Mouse (Mus musculus) cerebellum, adult 2 months (tissue): ENCODE results near the gene Zfp646.

Experiments
- CTCF ChIP-seq: fragments of 200-500 bp; IDR thresholded peaks from 2 replicates; pipeline ENCODE4 v1.5.1; 2011; ENCODE audit warnings: low read depth, mild to moderate bottlenecking, control low read depth, low read length, moderate library complexity, borderline replicate concordance; ENCODE audit not compliant: insufficient read depth
- POLR2A ChIP-seq: fragments of 200-500 bp; IDR thresholded peaks from 2 replicates; pipeline ENCODE4 v1.6.1; 2011; ENCODE audit warnings: low read length, control low read depth, borderline replicate concordance; ENCODE audit not compliant: insufficient read depth

GRCm38 (mm10) chr7:127899997-127900396 is 24.0 kb downstream of the Zfp646 start:
- TF ChIP-seq CTCF (no peak), POLR2A (no peak)
